ENCODE assay signal across 8 mouse cellular contexts in the genomic region with DNA sequence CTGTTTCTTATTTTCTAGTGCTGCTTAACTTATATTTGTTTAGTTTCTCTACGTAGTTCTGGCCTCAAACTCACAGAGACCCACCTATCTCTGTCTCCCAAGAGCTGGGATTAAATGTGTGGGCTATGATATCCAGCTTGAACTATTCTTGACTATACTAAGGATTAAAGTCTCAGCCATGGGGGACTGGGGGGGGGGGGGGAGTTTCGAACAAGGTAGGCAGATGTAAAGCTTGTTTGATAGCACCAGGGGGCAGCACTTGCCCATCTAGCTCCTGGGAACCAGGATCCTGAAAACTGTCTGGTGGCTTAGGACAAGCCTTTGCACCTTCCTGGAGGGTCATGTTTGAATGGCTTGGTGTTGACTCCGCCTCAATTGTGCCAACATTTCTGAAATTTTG. TPM values are rescaled to one million over a fixed set of nuclear protein-coding genes. Genes with fewer than 3 reads are reported as not detected.
DNase-seq lines count a peak whose midpoint lies in the region; ATAC-seq and TF ChIP-seq lines count a peak whose summit lies in the region.

No protein-coding gene starts in this region.

- peak overlapping the region; percentile 97 for H3K4me2 ChIP-seq in forebrain, embryonic 12.5 days
- peak overlapping the region; percentile 94 for H3K4me2 ChIP-seq in liver, embryonic 16.5 days (ENCODE audit: low read depth, low read length)
- H3K4me2 ChIP-seq in neural tube, embryonic 13.5 days, result peak overlapping the region; percentile 91

- no peak for DNase-seq in testis, postnatal 14 days (ENCODE audit: low spot score)
- peak; percentile 79 for DNase-seq in c-Kit-positive CD71-positive TER-119-negative erythroid progenitor cells, embryonic 14.5 days (ENCODE audit: low read depth)

- TF ChIP-seq CTCF in testis, adult 2 months (IDR thresholded peaks at IDR 0.05; ENCODE audit: control insufficient read depth, insufficient read depth, insufficient replicate concordance, low read depth, low read length), result peak; percentile 59; the same call in 1 of the 2 replicates

- H3K9me3 ChIP-seq in forebrain, embryonic 12.5 days, result no peaks in the 10 kb centered on the region
- H3K9me3 ChIP-seq in liver, embryonic 16.5 days (replicated peaks; ENCODE audit: control insufficient read depth, low read length), result no peaks in the 10 kb centered on the region
- H3K9me3 ChIP-seq in neural tube, embryonic 13.5 days, result no peaks in the 10 kb centered on the region

- no peak overlapping the region for H3K27ac ChIP-seq in testis, adult 2 months (ENCODE audit: control insufficient read depth, insufficient read depth, low read depth, low read length)
- H3K27ac ChIP-seq in forebrain, embryonic 12.5 days, result no peak overlapping the region
- H3K27ac ChIP-seq in liver, embryonic 16.5 days (ENCODE audit: low read length), result peak overlapping the region; percentile 100
- H3K27ac ChIP-seq in neural tube, embryonic 13.5 days (replicated peaks), result no peak overlapping the region

- no peak for ATAC-seq in forebrain, embryonic 12.5 days (ENCODE audit: low FRiP score)
- peak; percentile 23 for ATAC-seq in inflammation-experienced regulatory T-cells, adult 6 months
- ATAC-seq in liver, embryonic 16.5 days (ENCODE audit: low read depth), result peak; percentile 16
- no peak for ATAC-seq in neural tube, embryonic 13.5 days (ENCODE audit: low read depth)
- ATAC-seq in activated CD4-positive, CD25-positive, alpha-beta regulatory T cell, adult 4 months, result no peak

- H3K4me1 ChIP-seq in testis, adult 2 months (ENCODE audit: control insufficient read depth, insufficient read depth, low read length), result peaks cover 17% of the 10 kb centered on the region
- peaks cover 22% of the 10 kb centered on the region for H3K4me1 ChIP-seq in forebrain, embryonic 12.5 days
- peaks cover 61% of the 10 kb centered on the region for H3K4me1 ChIP-seq in liver, embryonic 16.5 days (ENCODE audit: control insufficient read depth, low read depth, low read length)
- H3K4me1 ChIP-seq in neural tube, embryonic 13.5 days (replicated peaks), result peaks cover 34% of the 10 kb centered on the region

- 12% methylated on average over 3 of the region's 3 CpGs for WGBS in forebrain, embryonic 12.5 days
- WGBS in liver, embryonic 16.5 days (ENCODE audit: insufficient replicate concordance), result under 1% methylated on average over 3 of the region's 3 CpGs
- WGBS in neural tube, embryonic 13.5 days, result 8% methylated on average over 3 of the region's 3 CpGs

- H3K9ac ChIP-seq in forebrain, embryonic 12.5 days, result peak overlapping the region; percentile 81
- H3K9ac ChIP-seq in liver, embryonic 16.5 days (ENCODE audit: low read depth, low read length), result peak overlapping the region; percentile 99
- 0 out of 2 replicates have a peak overlapping the region, but pooled peaks have one; percentile 87 for H3K9ac ChIP-seq in neural tube, embryonic 13.5 days

- no peak overlapping the region for H3K4me3 ChIP-seq in testis, adult 2 months (ENCODE audit: control insufficient read depth, low read depth, low read length)
- peak overlapping the region; percentile 74 for H3K4me3 ChIP-seq in forebrain, embryonic 12.5 days (replicated peaks)
- H3K4me3 ChIP-seq in liver, embryonic 16.5 days (ENCODE audit: low read depth, low read length), result peak overlapping the region; percentile 80
- peak overlapping the region; percentile 77 for H3K4me3 ChIP-seq in neural tube, embryonic 13.5 days

- H3K27me3 ChIP-seq in testis, adult 2 months (ENCODE audit: control insufficient read depth, insufficient read depth, low read length), result no peaks in the 10 kb centered on the region
- H3K27me3 ChIP-seq in forebrain, embryonic 12.5 days, result no peaks in the 10 kb centered on the region
- H3K27me3 ChIP-seq in liver, embryonic 16.5 days (ENCODE audit: control insufficient read depth, insufficient read depth, low read depth, low read length), result no peaks in the 10 kb centered on the region
- no peaks in the 10 kb centered on the region for H3K27me3 ChIP-seq in neural tube, embryonic 13.5 days

- no peaks in the 10 kb centered on the region for H3K36me3 ChIP-seq in testis, adult 2 months (ENCODE audit: control insufficient read depth, insufficient read depth, low read length)
- H3K36me3 ChIP-seq in forebrain, embryonic 12.5 days (replicated peaks), result peaks cover 30% of the 10 kb centered on the region
- peaks cover 26% of the 10 kb centered on the region for H3K36me3 ChIP-seq in liver, embryonic 16.5 days (ENCODE audit: control insufficient read depth, insufficient read depth)
- peaks cover 47% of the 10 kb centered on the region for H3K36me3 ChIP-seq in neural tube, embryonic 13.5 days

- TF ChIP-seq POLR2A in testis, adult 2 months (IDR thresholded peaks at IDR 0.05; ENCODE audit: control insufficient read depth, low read depth, low read length), result no peak

RNA-seq across cellular contexts. Expression of a gene that starts 1.1 kb away (rescaled TPM):
- 19.2 and 21.2 TPM in 2 replicates for polyA plus RNA-seq in testis, adult 2 months (2012; rRNA removed)
- polyA plus RNA-seq in forebrain, embryonic 12.5 days (2016; fragmentation: Nextera tagmentation; extraction: Ambion mirVana), result 51.1 and 56.0 TPM in 2 replicates
- 10 to 100 TPM; 35.3 to 52.6 (median 45.0) TPM for polyA plus RNA-seq in inflammation-experienced regulatory T-cells, adult 6 months (2017; shearing (Covaris generic))
- 167 and 172 TPM in 2 replicates for polyA plus RNA-seq in liver, embryonic 16.5 days (2015; fragmentation: Nextera tagmentation; extraction: Ambion mirVana)
- polyA plus RNA-seq in neural tube, embryonic 13.5 days (2015; fragmentation: Nextera tagmentation; extraction: Ambion mirVana), result 48.6 and 64.1 TPM in 2 replicates
- polyA plus RNA-seq in activated CD4-positive, CD25-positive, alpha-beta regulatory T cell, adult 4 months (2017; shearing (Covaris generic)), result 10 to 100 TPM; 39.4 to 45.0 TPM

RNA-seq across cellular contexts. Expression of a gene that starts 12.4 kb away (rescaled TPM):
- polyA plus RNA-seq in testis, adult 2 months (2012; rRNA removed), result 82.8 and 86.7 TPM in 2 replicates
- 36.9 and 41.2 TPM in 2 replicates for polyA plus RNA-seq in forebrain, embryonic 12.5 days (2016; fragmentation: Nextera tagmentation; extraction: Ambion mirVana)
- polyA plus RNA-seq in inflammation-experienced regulatory T-cells, adult 6 months (2017; shearing (Covaris generic)), result 10 to 100 TPM; 36.0 to 83.5 (median 66.3) TPM
- 92.7 and 106 TPM in 2 replicates for polyA plus RNA-seq in liver, embryonic 16.5 days (2015; fragmentation: Nextera tagmentation; extraction: Ambion mirVana)
- 43.8 and 44.0 TPM in 2 replicates for polyA plus RNA-seq in neural tube, embryonic 13.5 days (2015; fragmentation: Nextera tagmentation; extraction: Ambion mirVana)
- polyA plus RNA-seq in activated CD4-positive, CD25-positive, alpha-beta regulatory T cell, adult 4 months (2017; shearing (Covaris generic)), result 10 to 100 TPM; 49.9 to 75.8 TPM

RNA-seq across cellular contexts. Expression of a gene that starts 15.3 kb away (rescaled TPM):
- 0.59 and 0.90 TPM in 2 replicates for polyA plus RNA-seq in testis, adult 2 months (2012; rRNA removed)
- polyA plus RNA-seq in forebrain, embryonic 12.5 days (2016; fragmentation: Nextera tagmentation; extraction: Ambion mirVana), result 0.27 and 0.41 TPM in 2 replicates
- polyA plus RNA-seq in inflammation-experienced regulatory T-cells, adult 6 months (2017; shearing (Covaris generic)), result under 1 TPM in 2 of 3 experiments, not detected in 1; 0.67 to 0.87 TPM
- polyA plus RNA-seq in liver, embryonic 16.5 days (2015; fragmentation: Nextera tagmentation; extraction: Ambion mirVana), result 52.5 and 62.0 TPM in 2 replicates
- polyA plus RNA-seq in neural tube, embryonic 13.5 days (2015; fragmentation: Nextera tagmentation; extraction: Ambion mirVana), result 0.18 TPM in 1 of 2 replicates, not detected in the other
- under 1 TPM; 0.40 to 0.48 TPM for polyA plus RNA-seq in activated CD4-positive, CD25-positive, alpha-beta regulatory T cell, adult 4 months (2017; shearing (Covaris generic))

RNA-seq across cellular contexts. Expression of a gene that starts 42.6 kb away (rescaled TPM):
- 1.3 and 1.4 TPM in 2 replicates for polyA plus RNA-seq in testis, adult 2 months (2012; rRNA removed)
- 3.6 and 3.8 TPM in 2 replicates for polyA plus RNA-seq in forebrain, embryonic 12.5 days (2016; fragmentation: Nextera tagmentation; extraction: Ambion mirVana)
- 1 to 10 TPM in 2 of 3 experiments, under 1 TPM in 1; 0.69 to 3.9 (median 1.9) TPM for polyA plus RNA-seq in inflammation-experienced regulatory T-cells, adult 6 months (2017; shearing (Covaris generic))
- 1.6 and 2.1 TPM in 2 replicates for polyA plus RNA-seq in liver, embryonic 16.5 days (2015; fragmentation: Nextera tagmentation; extraction: Ambion mirVana)
- 2.8 and 3.0 TPM in 2 replicates for polyA plus RNA-seq in neural tube, embryonic 13.5 days (2015; fragmentation: Nextera tagmentation; extraction: Ambion mirVana)
- polyA plus RNA-seq in activated CD4-positive, CD25-positive, alpha-beta regulatory T cell, adult 4 months (2017; shearing (Covaris generic)), result 1 to 10 TPM; 1.3 to 3.3 TPM

RNA-seq across cellular contexts. Expression of a gene that starts 46.5 kb away (rescaled TPM):
- polyA plus RNA-seq in testis, adult 2 months (2012; rRNA removed), result 21.5 and 21.6 TPM in 2 replicates
- polyA plus RNA-seq in forebrain, embryonic 12.5 days (2016; fragmentation: Nextera tagmentation; extraction: Ambion mirVana), result 18.2 and 19.3 TPM in 2 replicates
- polyA plus RNA-seq in inflammation-experienced regulatory T-cells, adult 6 months (2017; shearing (Covaris generic)), result 10 to 100 TPM; 15.2 to 19.6 (median 18.4) TPM
- polyA plus RNA-seq in liver, embryonic 16.5 days (2015; fragmentation: Nextera tagmentation; extraction: Ambion mirVana), result 12.9 and 13.8 TPM in 2 replicates
- 21.9 and 25.3 TPM in 2 replicates for polyA plus RNA-seq in neural tube, embryonic 13.5 days (2015; fragmentation: Nextera tagmentation; extraction: Ambion mirVana)
- 10 to 100 TPM; 12.9 to 22.2 TPM for polyA plus RNA-seq in activated CD4-positive, CD25-positive, alpha-beta regulatory T cell, adult 4 months (2017; shearing (Covaris generic))

Comparison
In these comparisons a context has a peak if more than half of its experiments do, and no peak if none do; other contexts are left out.
1. ATAC-seq: peak in inflammation-experienced regulatory T-cells, adult 6 months (single experiment) and liver, embryonic 16.5 days (single experiment); none in forebrain, embryonic 12.5 days (single experiment), neural tube, embryonic 13.5 days (single experiment) and activated CD4-positive, CD25-positive, alpha-beta regulatory T cell, adult 4 months (single experiment).
2. RNA of a gene that starts 15.3 kb away (polyA plus RNA-seq): 52.5 to 62.0 TPM in liver, embryonic 16.5 days; 0.59 to 0.90 TPM in testis, adult 2 months, 0.67 to 0.87 TPM in inflammation-experienced regulatory T-cells, adult 6 months, 0.40 to 0.48 TPM in activated CD4-positive, CD25-positive, alpha-beta regulatory T cell, adult 4 months, 0.27 to 0.41 TPM in forebrain, embryonic 12.5 days and 0.18 TPM in neural tube, embryonic 13.5 days; every median in the first group is over 10 times any median in the second.
3. Peak in every context shown above with its lines, with median percentiles within 50 percentile points of each other: H3K4me2 ChIP-seq and H3K9ac ChIP-seq.